Mouse (Mus musculus) T-helper 17 cell (primary cell): ENCODE data around the gene Rpl11.

Experiments
- in situ Hi-C, 2 experiments: fragments of 300-600 bp; cut with MboI, MseI; formaldehyde crosslinking; loops; 1 replicate in 1 of 2; 2 replicates in 1 of 2; pipeline ENCODE4 v1.15.1; 2025; ENCODE audit warnings: high pct_unique_total_duplicates in 2 of 2

Rpl11 gene

DNA sequence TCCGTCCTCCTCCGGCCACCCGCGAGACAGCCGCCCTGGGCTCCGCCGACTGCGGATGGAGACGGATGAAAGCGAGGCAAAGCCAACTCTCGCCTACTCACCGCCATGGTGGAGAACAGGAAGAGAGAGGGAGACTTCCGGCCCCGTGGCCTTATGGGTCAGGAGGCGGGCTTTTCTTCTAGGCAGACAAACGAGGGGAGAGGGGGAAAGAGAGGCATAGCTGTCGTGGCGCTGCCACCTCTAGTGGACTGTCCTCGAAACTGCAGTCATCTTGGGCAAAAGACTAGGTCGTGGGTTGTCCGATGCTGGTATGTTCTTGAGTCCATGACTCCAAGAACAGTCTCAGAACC lies at the start of gene Rpl11:
Gene Rpl11 (minus strand): TSS at position 182 of the 350 bp plus-strand sequence.
- in situ Hi-C loops: loop anchor here in 1 of 2 experiments (5.0 kb wide), 1 partner anchor 41 kb away; no protein-coding TSS in a partner anchor

DNA sequence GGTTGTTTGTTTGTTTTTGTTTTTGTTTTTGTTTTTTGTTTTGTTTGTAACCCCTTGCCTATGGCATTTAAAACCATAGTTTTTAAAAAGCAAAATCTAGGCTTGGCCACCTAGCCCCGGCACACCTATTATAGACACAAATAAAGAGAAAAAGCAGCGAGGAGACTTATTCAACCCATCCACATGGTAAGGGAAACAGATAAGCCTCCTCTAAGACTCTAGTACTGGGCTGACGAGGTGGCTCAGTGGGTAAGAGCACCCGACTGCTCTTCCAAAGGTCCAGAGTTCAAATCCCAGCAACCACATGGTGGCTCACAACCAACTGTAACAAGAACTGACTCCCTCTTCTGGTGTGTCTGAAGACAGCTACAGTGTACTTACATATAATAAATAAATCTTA lies 48.5 kb upstream of the Rpl11 start:
- in situ Hi-C loops: loop anchor here in 1 of 2 experiments (25.0 kb wide), 1 partner anchor 1261 kb away; the partner anchor contains the start of gene Cdc42

DNA sequence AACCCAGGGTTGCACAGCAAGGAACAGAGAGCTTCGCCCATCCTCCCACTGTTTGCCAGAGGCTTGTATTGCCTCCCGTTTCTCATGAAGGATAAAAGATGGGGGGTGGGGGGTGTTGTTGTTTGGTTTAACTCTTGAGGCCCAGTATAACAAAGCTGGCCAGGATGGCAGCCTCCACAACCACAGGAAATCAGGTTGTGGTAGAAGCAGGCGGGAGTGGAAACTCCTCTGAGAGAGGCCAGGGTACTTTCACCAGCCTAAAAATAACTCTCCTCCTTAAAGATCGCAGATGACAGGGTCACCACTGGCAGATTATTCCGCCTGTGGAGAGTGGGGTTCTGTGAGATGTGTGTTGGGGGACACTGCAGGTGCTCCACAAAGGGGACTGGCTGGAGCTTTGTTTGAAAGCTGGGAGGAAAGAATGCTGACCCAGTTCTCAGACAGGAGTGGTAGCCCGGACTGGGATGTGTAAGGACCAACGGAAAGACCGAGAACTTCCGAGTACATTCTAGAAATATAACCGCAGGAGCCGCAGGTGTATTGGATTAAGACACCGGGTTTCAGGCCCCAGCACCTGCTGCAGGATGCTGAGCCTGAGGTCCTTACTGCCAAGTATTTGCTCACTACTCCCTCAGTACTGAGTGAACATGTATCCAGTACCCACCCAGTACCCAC lies 47.3 kb upstream of the Rpl11 start:
- in situ Hi-C loops: loop anchor here in 1 of 2 experiments (25.0 kb wide), 1 partner anchor 1262 kb away; the partner anchor contains the start of gene Cdc42

DNA sequence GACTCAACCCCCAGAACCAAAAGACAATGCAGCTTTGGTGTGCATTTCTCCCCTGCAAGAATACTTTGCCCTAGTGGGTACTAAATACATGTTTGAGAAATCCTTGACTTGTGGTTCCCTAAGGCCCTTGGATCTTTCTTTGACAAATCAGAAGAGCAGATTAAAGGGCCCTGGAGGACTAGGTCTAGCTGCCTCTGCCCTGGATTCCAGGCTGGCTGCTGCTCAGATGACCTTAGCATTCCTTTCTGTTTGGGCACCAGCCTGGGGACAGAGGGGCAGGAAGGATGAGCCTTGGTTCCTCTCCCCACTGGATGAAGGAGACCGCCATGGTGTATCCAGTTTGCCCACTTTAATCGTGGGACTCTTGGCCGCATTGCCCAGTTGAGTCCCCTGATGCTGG lies 45.2 kb upstream of the Rpl11 start:
- in situ Hi-C loops: no loop called here

DNA sequence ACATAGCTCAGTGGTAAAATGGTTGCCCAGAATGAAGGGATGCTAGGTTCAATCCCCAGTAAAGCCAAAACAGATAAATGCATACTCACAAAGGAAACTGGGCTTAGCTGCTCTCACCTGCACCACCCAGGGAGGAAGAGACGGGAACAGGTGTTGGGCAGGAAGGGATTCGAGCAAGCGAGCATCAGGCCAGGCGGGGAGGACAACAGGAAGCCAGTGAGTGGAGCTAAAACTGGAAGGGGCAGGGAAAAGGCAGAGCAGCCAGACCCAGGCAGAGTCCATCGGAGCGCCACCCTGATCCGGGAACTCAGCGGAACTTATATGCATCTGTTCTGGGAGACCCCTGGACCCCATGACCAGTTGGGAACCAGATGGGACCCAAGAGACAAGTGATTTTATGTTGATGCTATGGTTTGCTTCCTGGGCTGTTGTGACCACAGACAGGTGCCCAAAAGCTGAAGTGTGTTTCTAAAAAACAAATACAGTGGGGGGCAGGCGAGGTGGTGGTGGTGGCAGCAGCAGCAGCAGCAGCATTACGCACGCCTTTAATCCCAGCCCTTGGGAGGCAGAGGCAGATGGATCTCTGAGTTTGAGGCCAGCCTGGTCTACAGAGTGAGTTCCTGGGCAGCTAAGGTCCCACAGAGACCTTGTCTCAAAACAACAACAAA lies 43.4 kb upstream of the Rpl11 start:
- in situ Hi-C loops: no loop called here

DNA sequence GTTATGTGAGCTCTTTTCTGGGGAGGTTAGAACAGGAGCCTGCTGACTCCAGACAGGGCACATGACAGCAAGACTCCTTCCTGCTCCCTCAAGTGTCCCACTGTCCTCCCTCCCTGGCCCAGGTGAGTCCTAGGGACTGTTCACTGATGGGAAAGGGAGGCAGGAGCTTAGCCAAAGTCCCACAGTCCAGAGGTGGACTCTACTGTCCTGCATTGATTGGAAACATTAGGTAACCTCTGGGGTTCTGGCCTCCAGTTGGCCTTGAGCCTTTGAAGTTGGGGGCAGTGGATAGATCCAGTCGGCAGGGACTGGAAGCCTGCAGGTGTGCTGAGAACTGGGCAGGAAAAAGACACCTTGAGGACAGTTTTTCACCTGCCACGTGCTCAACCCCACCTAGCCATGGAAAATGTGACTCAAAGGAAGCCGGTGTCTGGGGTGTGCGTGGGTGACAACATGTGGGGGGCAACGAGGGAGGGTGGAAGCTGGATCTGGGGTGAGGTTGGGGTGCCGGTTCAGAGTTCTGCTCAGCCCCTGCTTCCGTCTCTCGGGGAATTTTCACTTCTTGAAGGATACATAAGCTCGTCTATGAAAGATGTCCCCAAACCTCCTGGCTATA lies 42.4 kb upstream of the Rpl11 start:
- in situ Hi-C loops: no loop called here

DNA sequence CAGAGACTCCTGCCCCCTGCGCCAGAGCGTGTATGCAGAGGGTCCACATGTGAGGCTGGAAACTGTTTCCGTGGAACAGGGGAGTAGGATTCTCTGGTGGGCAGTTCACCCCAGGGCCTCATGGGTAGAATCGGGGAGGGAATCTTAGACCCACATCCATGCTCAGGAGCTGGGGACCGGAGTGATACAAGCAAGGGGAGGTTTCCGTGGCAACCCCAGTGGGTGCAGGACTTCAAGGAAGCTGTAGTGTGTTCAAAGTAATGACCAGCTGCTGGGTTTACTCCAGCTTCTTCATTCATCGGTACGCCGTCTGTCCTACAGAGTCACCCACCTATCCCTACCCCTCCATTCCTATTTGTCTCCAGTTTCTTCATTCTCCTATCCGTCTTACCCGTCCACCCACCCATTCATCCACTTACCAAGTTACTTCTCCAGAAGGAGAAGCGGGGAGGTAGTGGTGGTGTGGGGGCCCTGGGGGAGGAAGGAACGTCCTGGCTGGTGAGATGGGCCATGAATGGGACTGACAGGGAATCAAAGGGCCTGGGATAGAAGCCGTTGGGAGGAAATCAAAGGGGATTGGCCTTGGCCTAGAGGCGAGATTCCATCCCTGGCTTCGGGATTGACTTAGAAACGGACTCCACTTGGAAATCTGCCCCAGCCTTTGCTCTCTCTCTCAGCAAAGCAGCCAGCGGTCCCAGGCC lies 41.4 kb upstream of the Rpl11 start:
- in situ Hi-C loops: no loop called here

DNA sequence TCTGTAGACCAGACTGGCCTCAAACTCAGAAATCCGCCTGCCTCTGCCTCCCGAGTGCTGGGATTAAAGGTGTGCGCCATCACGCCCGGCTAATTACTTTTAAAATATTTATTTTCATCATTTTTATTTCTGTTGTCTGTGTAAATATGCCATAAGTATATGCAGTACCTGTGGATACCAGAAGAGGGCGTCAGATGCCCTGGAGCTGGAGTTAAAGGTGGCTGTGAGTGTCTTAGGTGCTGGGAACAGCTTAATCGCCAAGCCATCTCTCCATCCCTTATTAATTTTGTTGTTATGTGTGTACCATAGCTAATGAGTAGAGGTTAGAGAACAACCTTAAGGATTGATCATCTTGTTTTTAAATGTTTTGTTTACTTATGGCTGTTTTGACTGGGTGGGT lies 39.3 kb upstream of the Rpl11 start:
- in situ Hi-C loops: no loop called here

DNA sequence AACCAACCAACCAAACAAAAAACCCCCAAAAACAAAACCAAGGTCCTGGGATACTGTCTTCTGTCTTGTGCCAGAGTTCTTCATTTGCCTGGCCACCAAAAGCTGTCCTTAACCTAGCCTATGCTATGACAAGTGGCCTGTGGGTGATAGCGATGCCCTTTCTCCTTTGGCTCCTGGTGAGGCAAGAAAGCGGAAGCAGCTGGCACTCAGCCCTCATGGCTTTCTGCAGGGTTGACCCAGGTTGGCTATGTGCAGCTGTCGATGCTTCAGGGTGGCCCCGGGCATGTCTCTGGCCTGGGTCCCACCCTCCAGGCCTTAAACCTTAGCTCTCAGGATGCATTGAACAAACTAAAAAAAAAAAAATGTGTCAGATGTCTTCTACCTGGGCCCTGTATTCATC lies 38.1 kb upstream of the Rpl11 start:
- in situ Hi-C loops: no loop called here

DNA sequence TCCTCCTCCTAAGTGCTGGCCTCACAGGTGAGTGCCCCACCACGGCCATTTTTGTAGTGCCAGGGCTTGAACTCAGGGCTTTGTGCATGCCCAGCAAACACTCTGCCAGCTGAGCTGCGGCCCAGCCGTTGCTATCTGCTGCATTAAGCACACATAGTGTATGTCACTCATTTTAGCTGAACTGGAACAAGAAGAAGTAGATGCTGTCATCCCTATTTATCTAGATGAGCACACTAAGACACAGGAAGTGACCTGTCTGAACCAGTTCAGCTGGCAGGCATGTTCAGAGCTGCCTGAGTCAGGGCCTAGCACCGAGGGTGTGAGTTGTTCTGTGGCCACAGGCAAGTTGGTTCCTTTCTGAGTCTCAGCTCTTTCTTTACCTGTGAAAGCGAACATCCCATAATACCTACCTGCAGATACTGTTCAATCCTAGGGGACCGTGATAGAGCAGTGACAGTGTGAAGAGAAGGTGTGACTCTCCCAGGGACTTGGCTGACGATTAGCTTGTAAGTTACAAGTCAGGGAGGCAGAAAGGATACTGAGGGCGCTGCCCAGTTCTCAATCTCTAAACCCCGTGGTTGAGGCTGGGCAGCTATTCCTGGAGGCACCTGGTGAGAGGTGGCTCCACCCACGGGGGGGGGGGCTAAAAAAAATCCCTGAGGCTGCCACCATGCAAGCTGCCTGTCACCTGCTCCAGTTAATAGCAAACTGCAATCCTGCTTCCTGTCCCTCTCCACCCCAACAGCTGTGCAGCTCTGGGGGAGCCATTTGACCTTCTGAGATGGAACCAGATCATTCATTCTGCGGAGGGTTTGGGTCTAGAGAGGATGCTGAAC lies 36.7 kb upstream of the Rpl11 start:
- in situ Hi-C loops: no loop called here

DNA sequence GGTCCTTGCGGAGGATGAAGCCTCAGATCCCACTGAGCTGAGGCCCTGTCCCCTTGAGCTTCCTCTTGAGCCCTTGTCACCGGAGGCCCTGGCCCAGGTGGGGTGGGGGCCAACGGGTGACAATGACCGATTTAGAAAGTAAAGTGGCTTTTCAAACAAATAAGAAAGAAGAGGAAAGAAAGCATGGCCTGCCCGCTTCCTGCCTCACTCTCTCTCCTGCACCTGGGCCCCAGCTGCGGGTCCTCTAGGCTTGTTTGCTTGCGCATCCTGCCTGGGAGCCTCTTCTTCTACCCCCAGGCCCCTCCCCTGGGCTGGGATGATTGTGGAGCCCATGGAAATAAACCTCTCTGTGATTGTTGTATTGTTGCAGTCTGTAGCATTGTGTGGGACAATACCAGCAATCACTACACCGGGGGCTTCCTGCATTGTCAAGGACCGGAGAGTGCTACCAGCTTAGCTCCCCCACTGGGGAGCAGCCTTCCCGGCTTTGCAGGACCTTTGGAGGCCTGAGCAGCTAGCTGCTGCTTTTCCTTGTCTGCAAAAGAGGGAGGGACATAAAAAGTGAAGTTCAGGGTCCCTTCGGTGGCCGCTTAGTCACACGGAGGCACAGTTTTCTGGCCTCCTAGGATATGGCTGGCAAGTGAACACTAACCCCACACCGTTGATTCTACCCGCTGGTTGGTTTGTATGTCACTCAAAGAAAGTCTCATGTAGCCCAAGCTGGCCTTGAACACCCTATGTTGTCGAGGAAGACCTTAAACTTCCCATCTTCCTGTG lies 35.9 kb upstream of the Rpl11 start:
- in situ Hi-C loops: no loop called here

DNA sequence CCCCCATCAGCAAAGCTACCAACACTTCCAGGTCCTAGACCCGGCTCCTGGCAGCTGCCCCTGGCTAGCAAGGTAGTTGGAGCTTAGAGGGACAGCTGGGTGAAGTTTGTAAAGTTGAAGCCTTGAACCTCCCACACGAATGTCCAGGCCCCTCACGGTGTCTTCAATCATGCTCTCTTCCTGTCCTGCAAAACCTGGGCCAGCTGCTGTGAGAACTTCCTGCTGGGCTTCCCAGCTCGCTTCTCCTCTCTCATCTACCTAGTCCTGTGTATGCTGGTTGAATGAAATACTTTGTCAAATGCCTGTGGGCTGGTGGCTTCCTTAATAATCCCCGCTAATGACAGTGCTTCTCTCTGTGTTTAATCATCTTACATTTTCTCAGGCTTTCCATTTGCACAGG lies 35.1 kb upstream of the Rpl11 start:
- in situ Hi-C loops: no loop called here

DNA sequence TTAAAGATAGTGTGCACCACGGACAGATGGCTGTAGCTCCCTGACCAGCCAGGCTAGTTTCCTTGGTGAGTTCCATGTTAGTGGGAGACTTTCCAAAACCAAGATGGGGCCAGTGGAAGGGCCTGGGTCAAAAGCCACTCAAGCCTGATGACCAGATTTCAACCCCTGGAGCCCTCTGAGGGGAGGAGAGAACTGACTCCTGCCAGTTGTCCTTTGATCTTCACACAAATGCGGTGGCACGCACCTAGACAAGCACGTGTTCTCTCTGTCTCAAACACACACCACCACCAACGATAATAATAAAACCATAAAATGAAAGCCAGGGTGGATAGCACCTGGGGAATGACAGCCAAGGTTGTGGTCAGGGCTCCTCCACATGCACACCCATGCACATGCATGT lies 34.0 kb upstream of the Rpl11 start:
- in situ Hi-C loops: no loop called here

DNA sequence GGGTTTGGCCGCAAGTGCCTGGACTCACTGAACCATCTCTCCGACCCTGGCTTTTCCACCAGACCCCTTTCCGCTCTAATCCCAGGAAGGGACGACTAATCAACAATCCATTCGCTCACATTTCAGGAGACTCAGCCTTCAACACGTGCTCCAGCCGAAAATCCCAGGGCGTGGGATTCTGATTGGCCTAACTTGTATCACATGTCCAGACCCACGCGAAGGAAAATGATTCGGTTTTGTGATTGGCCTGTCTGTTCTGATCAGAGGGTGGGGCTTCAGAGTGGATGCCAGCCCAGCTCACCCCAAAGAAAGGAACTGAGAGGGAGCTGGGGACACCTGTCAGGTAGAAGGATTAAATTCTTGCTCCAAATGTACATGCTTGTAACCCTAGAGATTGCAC lies 31.6 kb upstream of the Rpl11 start:
- in situ Hi-C loops: no loop called here

DNA sequence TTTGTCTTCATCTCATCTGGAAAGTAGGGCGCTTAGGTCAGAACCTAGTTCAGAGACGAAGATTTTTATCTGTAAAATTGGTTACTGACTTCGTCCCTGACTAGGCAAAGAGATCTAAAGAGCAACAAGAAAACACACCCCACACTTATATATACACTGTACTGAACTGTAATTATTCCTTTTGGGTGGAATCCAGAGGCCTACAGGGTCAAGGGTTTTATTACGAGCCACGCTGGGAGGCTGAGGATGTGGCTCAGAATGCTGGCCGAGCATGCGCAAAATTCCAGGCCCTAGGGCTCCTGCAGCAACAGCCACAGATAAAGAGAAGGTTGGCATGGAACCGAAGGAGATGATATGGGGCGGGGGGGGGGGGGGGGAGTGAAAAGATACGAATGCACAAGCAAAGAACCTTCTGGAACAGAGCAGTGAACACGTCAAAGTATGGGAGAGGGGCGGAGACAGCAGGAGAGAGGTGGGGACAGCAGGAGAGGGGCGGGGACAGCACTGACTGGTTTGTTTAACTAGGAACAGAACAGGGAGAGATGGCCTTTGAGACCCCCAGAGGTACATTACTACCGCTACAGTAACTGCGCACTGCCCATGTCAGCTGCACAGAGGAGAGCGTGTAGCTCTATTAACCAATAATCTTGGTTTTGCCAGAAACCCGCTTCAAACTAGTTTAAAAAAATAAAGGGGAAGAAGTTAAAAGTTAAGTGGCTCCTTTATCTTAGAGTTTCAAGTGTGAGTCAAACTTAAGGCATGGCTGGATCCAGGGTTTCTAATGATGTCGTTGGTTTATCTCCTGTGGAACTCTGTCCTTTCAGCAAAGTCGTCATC lies 30.3 kb upstream of the Rpl11 start:
- in situ Hi-C loops: no loop called here

DNA sequence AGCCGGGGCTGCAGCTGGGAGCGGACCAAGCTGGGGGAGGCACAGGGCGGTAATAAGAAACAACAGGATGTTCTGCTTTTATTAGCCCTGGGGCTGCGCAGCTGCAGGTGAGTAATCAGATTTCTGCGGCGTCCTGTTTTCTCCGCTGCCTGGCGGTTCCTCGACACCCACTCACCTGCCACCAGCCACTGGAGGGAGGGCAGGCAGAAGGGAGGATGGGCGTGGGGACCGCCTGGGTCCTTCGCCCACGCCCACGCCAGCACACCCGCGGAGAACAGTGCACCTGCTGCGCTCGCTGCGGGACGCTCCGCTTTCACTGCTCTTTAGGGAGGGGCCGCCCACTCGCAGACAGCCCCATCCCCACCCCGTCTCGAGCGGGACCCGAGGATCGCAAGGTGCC lies 28.5 kb upstream of the Rpl11 start:
- in situ Hi-C loops: no loop called here

DNA sequence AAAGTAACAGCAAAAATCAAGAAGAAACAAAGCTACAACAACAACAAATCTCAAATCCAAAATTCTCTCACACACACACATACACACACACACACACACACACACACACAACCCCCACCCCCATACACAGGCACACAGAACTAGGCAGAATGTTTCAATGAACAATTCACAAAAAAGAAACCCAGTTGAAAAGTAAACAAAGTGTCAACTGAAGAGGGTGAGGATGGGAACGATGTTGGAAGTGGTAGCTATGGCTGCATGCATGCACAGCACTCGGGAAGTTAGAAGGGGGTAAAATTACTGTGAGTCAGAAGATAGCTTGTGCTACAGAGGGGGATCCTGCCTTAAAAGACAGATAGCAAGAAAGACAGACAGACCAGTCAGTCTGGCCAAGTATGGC lies 25.4 kb upstream of the Rpl11 start:
- in situ Hi-C loops: no loop called here

DNA sequence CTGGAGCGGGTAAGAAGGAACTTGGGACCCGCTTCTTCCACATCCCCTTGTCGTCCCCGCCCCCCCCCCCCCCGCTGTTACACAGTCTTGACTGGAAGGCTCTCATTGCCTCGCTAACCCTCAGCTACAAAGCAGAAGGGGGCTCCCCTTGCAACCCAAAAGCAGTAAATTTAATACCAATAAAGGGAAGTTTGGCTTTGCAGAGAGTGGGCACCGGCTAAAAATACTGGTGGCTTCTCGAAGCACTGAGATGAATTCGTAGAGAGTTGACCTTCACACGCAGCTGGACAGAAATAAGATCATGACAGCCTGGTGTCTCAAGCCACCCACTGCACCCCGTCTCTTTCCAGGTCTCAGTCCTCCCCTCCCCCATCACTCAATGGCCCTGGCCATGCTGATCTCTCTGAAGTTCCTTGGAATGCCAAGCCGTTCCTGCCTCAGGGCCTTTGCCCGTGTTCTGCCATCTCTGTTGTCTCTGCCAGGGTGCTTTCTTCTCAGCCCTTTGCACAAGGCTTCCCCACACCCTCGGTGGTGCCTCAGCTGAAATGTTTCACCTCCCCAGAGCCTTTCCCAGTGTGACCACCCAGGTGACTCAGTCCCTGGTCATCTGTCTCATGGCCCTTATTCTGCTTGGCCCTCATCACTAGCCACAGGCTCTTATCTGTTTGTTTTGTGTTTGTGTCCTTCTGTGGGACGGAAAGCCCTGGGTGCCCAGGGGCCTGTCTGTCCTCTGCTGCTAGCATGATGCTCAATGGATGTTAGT lies 23.7 kb upstream of the Rpl11 start:
- in situ Hi-C loops: no loop called here

DNA sequence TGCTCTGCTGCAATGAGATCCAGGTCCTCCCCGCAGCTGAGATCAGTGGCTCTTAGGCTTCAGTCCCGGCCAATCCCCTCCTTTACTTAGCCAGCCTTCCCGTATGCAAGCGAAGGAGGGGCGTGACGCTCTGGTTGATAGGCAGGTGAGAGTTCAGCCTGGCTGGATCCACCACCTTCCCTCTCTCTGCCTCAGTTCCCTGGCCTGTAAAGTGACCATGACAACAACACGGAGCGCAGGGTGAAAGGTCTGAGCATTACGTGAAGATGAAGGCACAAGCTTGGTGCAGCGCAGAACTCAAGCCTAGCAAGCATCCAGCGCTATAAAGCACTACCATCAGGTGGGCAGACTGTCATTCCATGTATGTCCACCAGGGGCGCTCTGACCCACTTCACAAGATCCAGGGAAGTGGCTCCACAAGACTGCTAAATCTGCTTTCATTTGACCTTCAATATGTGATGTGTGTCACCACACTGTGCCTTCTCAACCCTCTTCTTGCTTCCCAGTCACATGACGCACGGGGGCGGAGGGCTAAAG lies 18.0 kb upstream of the Rpl11 start:
- in situ Hi-C loops: loop anchor here (5.0 kb wide), 3 partner anchors 36 to 131 kb away; no protein-coding TSS in a partner anchor
